Mouse (Mus musculus): Measurements from ENCODE around the gene Olfr1228. TPM values are rescaled to one million over a fixed set of nuclear protein-coding genes. Genes with fewer than 3 reads are reported as not detected.

Olfr1228 gene
- polyA plus RNA-seq (2017; shearing (Covaris generic)), result not detected

DNA sequence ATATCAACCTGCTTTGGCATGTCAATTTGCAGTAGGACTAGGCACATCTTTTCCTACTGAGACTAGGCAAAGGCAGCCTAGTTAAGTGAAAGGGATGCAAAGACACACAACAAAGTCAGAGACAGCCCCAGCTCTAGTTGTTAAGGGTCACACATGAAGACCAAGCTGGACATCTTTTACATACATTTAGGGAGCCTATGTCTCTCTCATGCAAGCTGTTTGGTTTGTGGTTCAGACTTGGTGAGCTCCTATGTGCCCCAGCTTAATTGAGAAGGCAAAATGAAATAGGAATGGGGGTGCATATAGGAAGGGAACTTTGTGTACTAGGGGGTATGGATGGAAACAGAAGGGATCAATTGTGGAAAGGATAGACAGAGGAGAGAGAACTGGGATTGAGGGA is at the start of gene Olfr1228:
Olfr1228 (minus strand) TSS at position 101 of the 400 bp plus-strand sequence.

DNA sequence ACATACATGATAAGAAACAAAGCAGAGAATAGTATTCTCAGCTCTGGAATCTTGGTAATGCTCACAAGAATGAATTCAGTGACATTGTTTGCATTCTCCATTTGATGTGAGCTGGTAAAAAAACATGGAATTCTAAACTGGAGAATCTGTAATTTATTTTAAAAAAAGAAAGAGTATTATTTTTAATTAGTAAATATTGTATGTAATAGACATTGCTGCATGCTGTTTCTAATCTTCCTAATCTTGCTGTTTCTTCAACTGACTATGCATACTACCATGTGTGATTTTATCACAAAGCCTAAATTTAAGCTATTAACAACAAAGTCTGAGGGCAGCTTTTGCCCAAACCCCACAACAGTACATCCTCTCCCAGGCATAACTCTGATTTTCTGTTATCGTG is 43.3 kb upstream of the Olfr1228 start, which contains the start of gene Olfr1230:
Olfr1230 (minus strand) TSS at position 101 of the 400 bp plus-strand sequence.

DNA sequence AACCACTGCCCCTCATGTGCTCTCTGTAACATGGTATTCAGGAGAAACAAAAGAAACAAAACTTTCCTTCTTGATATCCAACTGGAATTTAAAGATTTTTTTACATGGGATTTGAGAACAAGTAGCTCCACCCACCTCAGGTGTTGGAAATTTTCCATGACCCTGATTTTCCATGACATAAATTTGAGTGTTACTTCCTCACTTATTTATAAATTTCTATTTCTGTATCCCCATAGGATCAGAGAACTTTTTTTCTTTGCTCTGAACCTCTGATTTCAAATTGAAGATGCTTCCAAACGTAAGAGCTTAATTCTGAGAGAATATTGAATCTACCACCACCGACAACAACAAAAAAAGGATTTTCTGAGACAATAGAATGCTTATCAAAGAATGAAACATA is 34.1 kb upstream of the Olfr1228 start, which contains the start of gene Olfr1229:
Olfr1229 (minus strand) TSS at position 101 of the 400 bp plus-strand sequence.

GRCm38 (mm10) chr2:89199948-89200347 is 53.9 kb downstream of the Olfr1228 start, which contains the start of gene Olfr1226:
Gene Olfr1226 (minus strand): TSS chr2:89200048.

Other genes with a start within 250 kb of the Olfr1228 start
- gene Olfr1215, start 247.1 kb downstream of the Olfr1228 start, polyA plus RNA-seq (2017; shearing (Covaris generic)), result 0.15 TPM
- gene Olfr1216, start 235.7 kb downstream of the Olfr1228 start, polyA plus RNA-seq (2017; shearing (Covaris generic)), result not detected
- gene Olfr1217, start 222.0 kb downstream of the Olfr1228 start, polyA plus RNA-seq (2017; shearing (Covaris generic)), result not detected
- not detected for gene Olfr1218, start 192.9 kb downstream of the Olfr1228 start, polyA plus RNA-seq (2017; shearing (Covaris generic))
- not detected for gene Olfr1219, start 170.5 kb downstream of the Olfr1228 start, polyA plus RNA-seq (2017; shearing (Covaris generic))
- gene Olfr1220, start 147.2 kb downstream of the Olfr1228 start, polyA plus RNA-seq (2017; shearing (Covaris generic)), result 0.15 TPM
- not detected for gene Olfr1221, start 136.8 kb downstream of the Olfr1228 start, polyA plus RNA-seq (2017; shearing (Covaris generic))
- gene Olfr1222, start 121.0 kb downstream of the Olfr1228 start, polyA plus RNA-seq (2017; shearing (Covaris generic)), result not detected
- not detected for gene Olfr1223, start 102.5 kb downstream of the Olfr1228 start, polyA plus RNA-seq (2017; shearing (Covaris generic))
- not detected for gene Olfr1224-ps1, start 90.0 kb downstream of the Olfr1228 start, polyA plus RNA-seq (2017; shearing (Covaris generic))
- gene Olfr1225, start 79.4 kb downstream of the Olfr1228 start, polyA plus RNA-seq (2017; shearing (Covaris generic)), result not detected
- gene Olfr1226, start 54.0 kb downstream of the Olfr1228 start, polyA plus RNA-seq (2017; shearing (Covaris generic)), result 0.10 TPM
- not detected for gene Olfr1229, start 34.0 kb upstream of the Olfr1228 start, polyA plus RNA-seq (2017; shearing (Covaris generic))
- gene Olfr1230, start 43.2 kb upstream of the Olfr1228 start, polyA plus RNA-seq (2017; shearing (Covaris generic)), result not detected
- gene Olfr1231, start 53.0 kb upstream of the Olfr1228 start, polyA plus RNA-seq (2017; shearing (Covaris generic)), result not detected
- not detected for gene Olfr1232, start 75.6 kb upstream of the Olfr1228 start, polyA plus RNA-seq (2017; shearing (Covaris generic))
- gene Olfr1233, start 88.3 kb upstream of the Olfr1228 start, polyA plus RNA-seq (2017; shearing (Covaris generic)), result 0.11 TPM
- gene Olfr1234, start 110.8 kb upstream of the Olfr1228 start, polyA plus RNA-seq (2017; shearing (Covaris generic)), result not detected
- gene Olfr1238, start 155.6 kb upstream of the Olfr1228 start, polyA plus RNA-seq (2017; shearing (Covaris generic)), result not detected
- gene Olfr1239, start 166.3 kb upstream of the Olfr1228 start, polyA plus RNA-seq (2017; shearing (Covaris generic)), result not detected
- gene Olfr1240, start 188.9 kb upstream of the Olfr1228 start, polyA plus RNA-seq (2017; shearing (Covaris generic)), result not detected
- not detected for gene Olfr1241, start 233.1 kb upstream of the Olfr1228 start, polyA plus RNA-seq (2017; shearing (Covaris generic))
- gene Olfr1242, start 244.3 kb upstream of the Olfr1228 start, polyA plus RNA-seq (2017; shearing (Covaris generic)), result not detected